Mouse (Mus musculus) heart, embryonic 16.5 days (tissue): ENCODE measurements at regions not wholly inside any gene's neighbourhood (a gene's known extent, or its start where the extent isn't known, plus 50 kb on each side); places are given as distances from the start of the nearest gene placed in this dataset.

ENCODE experiments used
- ATAC-seq: fragments of 200-750 bp; cut with Nextera tagmentation; replicated peaks from 2 replicates; pipeline ENCODE4 v1.8.0; 2017; ENCODE audit warnings: moderate number of reproducible peaks; ENCODE audit not compliant: insufficient read depth, low FRiP score; ENCODE audit errors: extremely low read depth
- H3K27ac ChIP-seq: fragments of 300-500 bp; sonication (generic); 2 replicates; pipeline ENCODE4 v1.5.1; 2014; ENCODE audit warnings: mild to moderate bottlenecking, low read length, control low read depth, moderate library complexity
- H3K27me3 ChIP-seq: fragments of 300-500 bp; sonication (generic); 2 replicates; pipeline ENCODE4 v1.6.1; 2014; ENCODE audit warnings: low read length, mixed read lengths; ENCODE audit not compliant: control insufficient read depth, insufficient read depth
- H3K36me3 ChIP-seq: fragments of 300-500 bp; sonication (generic); 2 replicates; pipeline ENCODE4 v1.6.1; 2014; ENCODE audit not compliant: control insufficient read depth, insufficient read depth
- H3K4me1 ChIP-seq: fragments of 300-500 bp; sonication (generic); 2 replicates; pipeline ENCODE4 v1.6.1; 2014; ENCODE audit warnings: low read length, mixed read lengths; ENCODE audit not compliant: control insufficient read depth, insufficient read depth
- H3K4me2 ChIP-seq: fragments of 300-500 bp; sonication (generic); 2 replicates; pipeline ENCODE4 v1.6.1; 2014; ENCODE audit warnings: low read depth, mild to moderate bottlenecking, control low read depth, low read length
- H3K4me3 ChIP-seq: fragments of 300-500 bp; sonication (generic); 2 replicates; pipeline ENCODE4 v1.5.1; 2014; ENCODE audit warnings: mild to moderate bottlenecking, control low read depth, low read length
- H3K9ac ChIP-seq: fragments of 300-500 bp; sonication (generic); 2 replicates; pipeline ENCODE4 v1.6.1; 2014; ENCODE audit warnings: low read length, control low read depth
- H3K9me3 ChIP-seq: fragments of 300-500 bp; sonication (generic); replicated peaks from 2 replicates; pipeline ENCODE4 v1.6.1; 2016; ENCODE audit warnings: low read length; ENCODE audit not compliant: control insufficient read depth
- WGBS: fragments of 180-500 bp; shearing (Covaris S2); extraction: QIAGEN DNeasy Blood & Tissue Kit; methylation state at CpG from one replicate; pipeline ENCODE4 v1.1.7; 2014; 5-methylcytosine and 5-hydroxymethylcytosine counted together

GRCm38 (mm10) chr12:25427911-25428642 is 331.1 kb upstream of the Id2 start:
- Histone ChIP-seq H3K27ac (no peak overlapping the region), H3K9me3 (no peaks in the 10 kb centered on the region; the same call in 1 of the 2 replicates), H3K9ac (no peak overlapping the region), H3K27me3 (no peaks in the 10 kb centered on the region), H3K4me1 (no peaks in the 10 kb centered on the region; the same call in 1 of the 2 replicates), H3K36me3 (no peaks in the 10 kb centered on the region), H3K4me3 (no peak overlapping the region), H3K4me2 (no peak overlapping the region)
- ATAC-seq, result 0 out of 2 replicates have a peak, but pooled peaks have one; percentile 47
- 63% methylated on average over 11 of the region's 11 CpGs for WGBS

GRCm38 (mm10) chr12:25417336-25417735 is 320.4 kb upstream of the Id2 start:
- H3K4me1 ChIP-seq, result no peaks in the 10 kb centered on the region
- H3K27ac ChIP-seq, result no peak overlapping the region
- H3K27me3 ChIP-seq, result no peaks in the 10 kb centered on the region
- H3K4me2 ChIP-seq, result no peak overlapping the region
- no peak for ATAC-seq
- H3K4me3 ChIP-seq, result no peak overlapping the region
- H3K9ac ChIP-seq, result no peak overlapping the region
- WGBS, result 82% methylated on average over 4 of the region's 4 CpGs
- H3K36me3 ChIP-seq, result peaks cover 2% of the 10 kb centered on the region; the same call in 1 of the 2 replicates
- peaks cover 6% of the 10 kb centered on the region for H3K9me3 ChIP-seq

GRCm38 (mm10) chr12:25416571-25416970 is 319.6 kb upstream of the Id2 start:
- Histone ChIP-seq H3K27me3 (no peaks in the 10 kb centered on the region), H3K4me2 (no peak overlapping the region), H3K27ac (no peak overlapping the region), H3K4me3 (no peak overlapping the region), H3K9me3 (peaks cover 11% of the 10 kb centered on the region), H3K9ac (no peak overlapping the region), H3K4me1 (no peaks in the 10 kb centered on the region), H3K36me3 (peaks cover 3% of the 10 kb centered on the region; the same call in 1 of the 2 replicates)
- no peak for ATAC-seq
- WGBS, result 69% methylated on average over 3 of the region's 3 CpGs

GRCm38 (mm10) chr12:25415641-25416040 is 318.7 kb upstream of the Id2 start:
- 61% methylated on average over 3 of the region's 3 CpGs for WGBS
- Histone ChIP-seq H3K27me3 (no peaks in the 10 kb centered on the region), H3K36me3 (peaks cover 3% of the 10 kb centered on the region; the same call in 1 of the 2 replicates), H3K27ac (no peak overlapping the region), H3K4me1 (no peaks in the 10 kb centered on the region), H3K9me3 (peaks cover 11% of the 10 kb centered on the region), H3K4me3 (no peak overlapping the region), H3K9ac (no peak overlapping the region), H3K4me2 (no peak overlapping the region)
- no peak for ATAC-seq

- ATAC-seq, result no peak
- Histone ChIP-seq H3K4me2 (no peak overlapping the region), H3K27me3 (no peaks in the 10 kb centered on the region), H3K9ac (no peak overlapping the region), H3K36me3 (peaks cover 3% of the 10 kb centered on the region; the same call in 1 of the 2 replicates), H3K4me3 (no peak overlapping the region), H3K9me3 (peaks cover 11% of the 10 kb centered on the region), H3K27ac (no peak overlapping the region), H3K4me1 (no peaks in the 10 kb centered on the region)
- 41% methylated on average over 2 of the region's 2 CpGs for WGBS
These were observed 318.3 kb upstream of the Id2 start for GRCm38 (mm10) chr12:25415232-25415631.

GRCm38 (mm10) chr12:25407301-25407700 is 310.4 kb upstream of the Id2 start:
- ATAC-seq, result no peak
- 86% methylated on average over 2 of the region's 2 CpGs for WGBS

GRCm38 (mm10) chr12:25400326-25400725 is 303.4 kb upstream of the Id2 start:
- Histone ChIP-seq H3K36me3 (no peaks in the 10 kb centered on the region), H3K9me3 (no peaks in the 10 kb centered on the region), H3K27me3 (no peaks in the 10 kb centered on the region), H3K27ac (no peak overlapping the region), H3K4me1 (no peaks in the 10 kb centered on the region), H3K4me3 (no peak overlapping the region), H3K4me2 (no peak overlapping the region), H3K9ac (no peak overlapping the region)
- ATAC-seq, result no peak
- WGBS, result 76% methylated on average over 5 of the region's 5 CpGs

More at GRCm38 (mm10) chr12:25407301-25407700, 310.4 kb upstream of the Id2 start:
- H3K4me1 ChIP-seq, result no peaks in the 10 kb centered on the region
- peaks cover under 1% of the 10 kb centered on the region; the same call in 1 of the 2 replicates for H3K36me3 ChIP-seq
- no peaks in the 10 kb centered on the region for H3K27me3 ChIP-seq
- no peak overlapping the region for H3K27ac ChIP-seq
- no peak overlapping the region for H3K9ac ChIP-seq
- H3K4me3 ChIP-seq, result no peak overlapping the region
- H3K9me3 ChIP-seq, result peaks cover 5% of the 10 kb centered on the region
- no peak overlapping the region for H3K4me2 ChIP-seq

- Histone ChIP-seq H3K9me3 (no peaks in the 10 kb centered on the region), H3K27me3 (no peaks in the 10 kb centered on the region), H3K4me3 (no peak overlapping the region), H3K4me1 (no peaks in the 10 kb centered on the region), H3K36me3 (no peaks in the 10 kb centered on the region), H3K9ac (no peak overlapping the region), H3K27ac (no peak overlapping the region), H3K4me2 (no peak overlapping the region)
- 76% methylated on average over 3 of the region's 3 CpGs for WGBS
- no peak for ATAC-seq
These were observed 301.8 kb upstream of the Id2 start for GRCm38 (mm10) chr12:25398726-25399125.

GRCm38 (mm10) chr12:25394326-25394725 is 297.4 kb upstream of the Id2 start:
- H3K9me3 ChIP-seq, result no peaks in the 10 kb centered on the region
- H3K36me3 ChIP-seq, result no peaks in the 10 kb centered on the region
- H3K27me3 ChIP-seq, result no peaks in the 10 kb centered on the region
- H3K4me3 ChIP-seq, result no peak overlapping the region
- no peaks in the 10 kb centered on the region for H3K4me1 ChIP-seq
- H3K9ac ChIP-seq, result no peak overlapping the region
- H3K4me2 ChIP-seq, result no peak overlapping the region
- 82% methylated on average over 3 of the region's 3 CpGs for WGBS
- no peak overlapping the region for H3K27ac ChIP-seq
- no peak for ATAC-seq
